Mouse (Mus musculus): Measurements from ENCODE around the gene Tenm1.

The Tenm1 gene

GRCm38 (mm10) chrX:42548513-42548912 lies 880.4 kb downstream of the Tenm1 start:
- no peaks in the 10 kb centered on the region for H3K27me3 ChIP-seq (ENCODE audit: control insufficient read depth, insufficient read depth, low read length, poor library complexity, severe bottlenecking)
- no peak for DNase-seq (ENCODE audit: low read depth, low spot score)
- H3K36me3 ChIP-seq (ENCODE audit: control insufficient read depth, insufficient read depth, low read length, poor library complexity, severe bottlenecking) = no peaks in the 10 kb centered on the region

- no peaks in the 10 kb centered on the region for H3K27me3 ChIP-seq (ENCODE audit: control insufficient read depth, insufficient read depth, low read length, poor library complexity, severe bottlenecking)
- no peaks in the 10 kb centered on the region for H3K36me3 ChIP-seq (ENCODE audit: control insufficient read depth, insufficient read depth, low read length, poor library complexity, severe bottlenecking)
- no peak for DNase-seq (ENCODE audit: low read depth, low spot score)
These were observed 883.9 kb downstream of the Tenm1 start for GRCm38 (mm10) chrX:42545076-42545475.

- DNase-seq (ENCODE audit: low read depth, low spot score) = peak; percentile 76
- no peaks in the 10 kb centered on the region for H3K36me3 ChIP-seq (ENCODE audit: control insufficient read depth, insufficient read depth, low read length, poor library complexity, severe bottlenecking)
- H3K27me3 ChIP-seq (ENCODE audit: control insufficient read depth, insufficient read depth, low read length, poor library complexity, severe bottlenecking) = no peaks in the 10 kb centered on the region
These were observed 888.2 kb downstream of the Tenm1 start for GRCm38 (mm10) chrX:42540756-42541053.

GRCm38 (mm10) chrX:42540030-42540755 lies 888.7 kb downstream of the Tenm1 start:
- Histone ChIP-seq H3K27me3 (ENCODE audit: control insufficient read depth, insufficient read depth, low read length, poor library complexity, severe bottlenecking) (no peaks in the 10 kb centered on the region), H3K36me3 (ENCODE audit: control insufficient read depth, insufficient read depth, low read length, poor library complexity, severe bottlenecking) (no peaks in the 10 kb centered on the region)
- DNase-seq (ENCODE audit: low read depth, low spot score) = peak; percentile 1

GRCm38 (mm10) chrX:42530703-42531102 lies 898.2 kb downstream of the Tenm1 start:
- Histone ChIP-seq H3K36me3 (ENCODE audit: control insufficient read depth, insufficient read depth, low read length, poor library complexity, severe bottlenecking) (no peaks in the 10 kb centered on the region), H3K27me3 (ENCODE audit: control insufficient read depth, insufficient read depth, low read length, poor library complexity, severe bottlenecking) (no peaks in the 10 kb centered on the region)
- no peak for DNase-seq (ENCODE audit: low read depth, low spot score)

GRCm38 (mm10) chrX:42522868-42523267 lies 906.1 kb downstream of the Tenm1 start:
- no peaks in the 10 kb centered on the region for H3K27me3 ChIP-seq (ENCODE audit: control insufficient read depth, insufficient read depth, low read length, poor library complexity, severe bottlenecking)
- no peaks in the 10 kb centered on the region for H3K36me3 ChIP-seq (ENCODE audit: control insufficient read depth, insufficient read depth, low read length, poor library complexity, severe bottlenecking)
- DNase-seq (ENCODE audit: low read depth, low spot score) = no peak

- no peaks in the 10 kb centered on the region for H3K27me3 ChIP-seq (ENCODE audit: control insufficient read depth, insufficient read depth, low read length, poor library complexity, severe bottlenecking)
- peak; percentile 4 for DNase-seq (ENCODE audit: low read depth, low spot score)
- H3K36me3 ChIP-seq (ENCODE audit: control insufficient read depth, insufficient read depth, low read length, poor library complexity, severe bottlenecking) = no peaks in the 10 kb centered on the region
These were observed 916.4 kb downstream of the Tenm1 start for GRCm38 (mm10) chrX:42512567-42512966.

- Histone ChIP-seq H3K36me3 (ENCODE audit: control insufficient read depth, insufficient read depth, low read length, poor library complexity, severe bottlenecking) (no peaks in the 10 kb centered on the region), H3K27me3 (ENCODE audit: control insufficient read depth, insufficient read depth, low read length, poor library complexity, severe bottlenecking) (no peaks in the 10 kb centered on the region)
- no peak for DNase-seq (ENCODE audit: low read depth, low spot score)
These were observed 917.8 kb downstream of the Tenm1 start for GRCm38 (mm10) chrX:42511105-42511504.

- DNase-seq (ENCODE audit: low read depth, low spot score) = no peak
- Histone ChIP-seq H3K27me3 (ENCODE audit: control insufficient read depth, insufficient read depth, low read length, poor library complexity, severe bottlenecking) (no peaks in the 10 kb centered on the region), H3K36me3 (ENCODE audit: control insufficient read depth, insufficient read depth, low read length, poor library complexity, severe bottlenecking) (no peaks in the 10 kb centered on the region)
These were observed 926.5 kb downstream of the Tenm1 start, which contains the start of gene Sh2d1a for GRCm38 (mm10) chrX:42502291-42503043. Gene Sh2d1a (plus strand): TSS chrX:42502453.

- no peaks in the 10 kb centered on the region for H3K36me3 ChIP-seq (ENCODE audit: control insufficient read depth, insufficient read depth, low read length, poor library complexity, severe bottlenecking)
- DNase-seq (ENCODE audit: low read depth, low spot score) = no peak
- H3K27me3 ChIP-seq (ENCODE audit: control insufficient read depth, insufficient read depth, low read length, poor library complexity, severe bottlenecking) = no peaks in the 10 kb centered on the region
These were observed 928.4 kb downstream of the Tenm1 start for GRCm38 (mm10) chrX:42500538-42500937.

GRCm38 (mm10) chrX:42490336-42490735 lies 938.6 kb downstream of the Tenm1 start:
- no peak for DNase-seq (ENCODE audit: low read depth, low spot score)

GRCm38 (mm10) chrX:42489446-42489845 lies 939.5 kb downstream of the Tenm1 start, which contains the start of gene Tex13c2:
Gene Tex13c2 (plus strand): TSS chrX:42489691.
- H3K27me3 ChIP-seq (ENCODE audit: control insufficient read depth, insufficient read depth, low read length, poor library complexity, severe bottlenecking) = no peaks in the 10 kb centered on the region
- DNase-seq (ENCODE audit: low read depth, low spot score) = no peak
- no peaks in the 10 kb centered on the region for H3K36me3 ChIP-seq (ENCODE audit: control insufficient read depth, insufficient read depth, low read length, poor library complexity, severe bottlenecking)

More at GRCm38 (mm10) chrX:42490336-42490735, 938.6 kb downstream of the Tenm1 start:
- Histone ChIP-seq H3K27me3 (ENCODE audit: control insufficient read depth, insufficient read depth, low read length, poor library complexity, severe bottlenecking) (no peaks in the 10 kb centered on the region), H3K36me3 (ENCODE audit: control insufficient read depth, insufficient read depth, low read length, poor library complexity, severe bottlenecking) (no peaks in the 10 kb centered on the region)
